Mouse (Mus musculus) liver, adult 2 months (tissue): Measurements from ENCODE around the gene Celf2.
A peak's percentile ranks its signal among the peaks of the same experiment; 100 is the strongest.

ENCODE experiments used
- CTCF ChIP-seq: fragments of 200-500 bp; IDR thresholded peaks from 2 replicates; pipeline ENCODE4 v1.5.1; 2011; ENCODE audit warnings: low read depth, low read length, control low read depth
- POLR2A ChIP-seq: fragments of 200-500 bp; IDR thresholded peaks from 2 replicates; pipeline ENCODE4 v1.6.1; 2011; ENCODE audit warnings: low read length, control low read depth; ENCODE audit not compliant: insufficient read depth; ENCODE audit errors: extremely low read depth

DNA sequence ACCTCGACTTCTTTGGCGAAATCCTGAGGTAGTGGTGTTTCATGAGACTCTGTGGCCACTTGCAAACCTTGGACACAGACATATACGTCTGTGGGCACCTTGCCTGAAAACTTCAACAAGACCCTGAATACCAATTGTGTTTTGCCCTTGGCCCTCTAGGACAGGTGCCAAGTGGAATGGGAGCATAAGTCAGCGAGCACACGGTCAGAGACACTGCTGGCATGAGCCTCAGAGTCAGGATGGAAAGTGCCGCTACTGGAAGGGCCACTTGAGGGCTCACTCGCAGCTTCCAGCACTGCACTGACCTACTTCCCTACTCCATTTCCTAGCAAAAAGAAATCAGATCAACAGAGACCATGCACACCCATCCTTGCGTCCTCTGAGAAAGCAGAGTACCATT lies 783.3 kb downstream of the Celf2 start:
- TF ChIP-seq POLR2A: no peak
- TF ChIP-seq CTCF: peak; percentile 59
